Mouse (Mus musculus) frontal cortex, adult 2 months (tissue): Measurements from ENCODE around the gene Rere. TPM values are rescaled to one million over a fixed set of nuclear protein-coding genes. Genes with fewer than 3 reads are reported as not detected.

Experiments used
- DNase-seq, 2 experiments: peaks; one replicate each; pipeline ENCODE4 v3.0.0; 2022; ENCODE audit warnings: low spot score in 1 of 2; ENCODE audit errors: extremely low spot score in 1 of 2
- polyA plus RNA-seq: library from polyadenylated mRNA; depleted of rRNA; stranded (reverse); fragments of >200 nt; gene quantifications from 2 replicates; pipeline ENCODE4 v1.2.3, GENCODE M21; 2012

Rere gene
- polyA plus RNA-seq, 1 experiment = 64.4 TPM

- DNase-seq = no peak
These were observed 93.4 kb downstream of the Rere start for GRCm38 (mm10) chr4:150374651-150375447.

- no peak for DNase-seq
These were observed 94.0 kb downstream of the Rere start for GRCm38 (mm10) chr4:150375448-150375935.

GRCm38 (mm10) chr4:150379313-150379712 lies 97.9 kb downstream of the Rere start:
- no peak for DNase-seq

GRCm38 (mm10) chr4:150379772-150380171 lies 98.3 kb downstream of the Rere start:
- DNase-seq = no peak

GRCm38 (mm10) chr4:150380273-150380672 lies 98.8 kb downstream of the Rere start:
- DNase-seq = no peak

- no peak for DNase-seq
These were observed 101.1 kb downstream of the Rere start for GRCm38 (mm10) chr4:150382504-150382903.

GRCm38 (mm10) chr4:150384405-150384804 lies 103.0 kb downstream of the Rere start:
- no peak for DNase-seq

GRCm38 (mm10) chr4:150384899-150385298 lies 103.5 kb downstream of the Rere start:
- DNase-seq = no peak

GRCm38 (mm10) chr4:150388518-150388917 lies 107.1 kb downstream of the Rere start:
- DNase-seq = no peak

GRCm38 (mm10) chr4:150393607-150394006 lies 112.2 kb downstream of the Rere start:
- no peak for DNase-seq

- no peak for DNase-seq
These were observed 112.6 kb downstream of the Rere start for GRCm38 (mm10) chr4:150394091-150394490.

- DNase-seq = no peak
These were observed 114.9 kb downstream of the Rere start for GRCm38 (mm10) chr4:150396339-150396738.

- DNase-seq = no peak
These were observed 115.6 kb downstream of the Rere start for GRCm38 (mm10) chr4:150396826-150397620.

GRCm38 (mm10) chr4:150399032-150399431 lies 117.6 kb downstream of the Rere start:
- no peak for DNase-seq

GRCm38 (mm10) chr4:150401830-150402607 lies 120.6 kb downstream of the Rere start:
- no peak for DNase-seq

GRCm38 (mm10) chr4:150402608-150402985 lies 121.2 kb downstream of the Rere start:
- DNase-seq = no peak

- no peak for DNase-seq
These were observed 122.5 kb downstream of the Rere start for GRCm38 (mm10) chr4:150403941-150404340.

GRCm38 (mm10) chr4:150404583-150404982 lies 123.1 kb downstream of the Rere start:
- no peak for DNase-seq

GRCm38 (mm10) chr4:150405786-150406185 lies 124.3 kb downstream of the Rere start:
- no peak for DNase-seq

- DNase-seq = no peak
These were observed 124.9 kb downstream of the Rere start for GRCm38 (mm10) chr4:150406320-150406719.

- DNase-seq = no peak
These were observed 125.4 kb downstream of the Rere start for GRCm38 (mm10) chr4:150406821-150407220.
